Mouse (Mus musculus) forebrain, embryonic 11.5 days (tissue): Measurements from ENCODE around the gene Cep152. TPM values are rescaled to one million over a fixed set of nuclear protein-coding genes. Genes with fewer than 3 reads are reported as not detected.

ENCODE experiments used
- ATAC-seq: fragments of 200-750 bp; cut with Nextera tagmentation; replicated peaks from 2 replicates; pipeline ENCODE4 v1.8.0; 2017; ENCODE audit warnings: moderate TSS enrichment; ENCODE audit not compliant: low FRiP score
- DNase-seq: peaks from one replicate; pipeline ENCODE4 v3.0.0-alpha.2; 2017; ENCODE audit warnings: low spot score
- H3K27ac ChIP-seq: fragments of 300-500 bp; sonication (generic); 2 replicates; pipeline ENCODE4 v1.5.1; 2014; ENCODE audit warnings: low read depth, low read length
- H3K27me3 ChIP-seq: fragments of 300-500 bp; sonication (generic); 2 replicates; pipeline ENCODE4 v1.6.1; 2014; ENCODE audit warnings: mild to moderate bottlenecking, low read length, mixed read lengths; ENCODE audit not compliant: control insufficient read depth, insufficient read depth
- H3K36me3 ChIP-seq: fragments of 300-500 bp; sonication (generic); 2 replicates; pipeline ENCODE4 v1.6.1; 2014; ENCODE audit warnings: mild to moderate bottlenecking, low read length, moderate library complexity, mixed read lengths; ENCODE audit not compliant: control insufficient read depth, insufficient read depth
- H3K4me1 ChIP-seq: fragments of 300-500 bp; sonication (generic); replicated peaks from 2 replicates; pipeline ENCODE4 v1.6.1; 2014; ENCODE audit warnings: low read length, mixed read lengths; ENCODE audit not compliant: control insufficient read depth, insufficient read depth
- H3K4me2 ChIP-seq: fragments of 300-500 bp; sonication (generic); 2 replicates; pipeline ENCODE4 v1.6.1; 2014; ENCODE audit warnings: low read depth, mild to moderate bottlenecking, low read length, moderate library complexity, mixed read lengths; ENCODE audit not compliant: severe bottlenecking
- H3K4me3 ChIP-seq: fragments of 300-500 bp; sonication (generic); 2 replicates; pipeline ENCODE4 v1.5.1; 2014; ENCODE audit warnings: low read depth, low read length
- H3K9ac ChIP-seq: fragments of 300-500 bp; sonication (generic); 2 replicates; pipeline ENCODE4 v1.6.1; 2014; ENCODE audit warnings: low read length
- H3K9me3 ChIP-seq: fragments of 300-500 bp; sonication (generic); 2 replicates; pipeline ENCODE4 v1.6.1; 2016; ENCODE audit warnings: low read length, mixed read lengths; ENCODE audit not compliant: control insufficient read depth
- WGBS: fragments of 180-500 bp; shearing (Covaris S2); extraction: QIAGEN DNeasy Blood & Tissue Kit; methylation state at CpG from one replicate; pipeline ENCODE4 v1.1.7; 2014; 5-methylcytosine and 5-hydroxymethylcytosine counted together
- polyA plus RNA-seq: library from polyadenylated mRNA; unstranded; fragments of >200 nt; fragmentation: Nextera tagmentation; extraction: Ambion mirVana; gene quantifications from 2 replicates; pipeline ENCODE4 v1.2.1, GENCODE M21; 2014

Gene Cep152
- polyA plus RNA-seq, 1 experiment from 2014 or later: 13.1 TPM

GRCm38 (mm10) chr2:125558634-125559589, 66.0 kb downstream of the Cep152 start:
- WGBS: 72% methylated on average over 19 of the region's 19 CpGs
- no peaks in the 10 kb centered on the region; the same call in 1 of the 2 replicates for H3K36me3 ChIP-seq
- H3K27me3 ChIP-seq: no peaks in the 10 kb centered on the region
- H3K4me2 ChIP-seq: no peak overlapping the region
- H3K4me1 ChIP-seq: no peaks in the 10 kb centered on the region
- H3K9me3 ChIP-seq: no peaks in the 10 kb centered on the region
- DNase-seq (no peak), ATAC-seq (no peak)
- no peak overlapping the region for H3K27ac ChIP-seq
- H3K4me3 ChIP-seq: no peak overlapping the region
- no peak overlapping the region; the same call in 1 of the 2 replicates for H3K9ac ChIP-seq

GRCm38 (mm10) chr2:125555830-125556229, 69.1 kb downstream of the Cep152 start:
- no peak for DNase-seq
- Histone ChIP-seq H3K4me3 (no peak overlapping the region), H3K36me3 (no peaks in the 10 kb centered on the region), H3K4me2 (no peak overlapping the region), H3K27me3 (no peaks in the 10 kb centered on the region), H3K9me3 (no peaks in the 10 kb centered on the region), H3K27ac (no peak overlapping the region), H3K4me1 (no peaks in the 10 kb centered on the region), H3K9ac (no peak overlapping the region)
- WGBS: 77% methylated on average over 6 of the region's 6 CpGs
- ATAC-seq: no peak

- Histone ChIP-seq H3K4me1 (no peaks in the 10 kb centered on the region), H3K36me3 (no peaks in the 10 kb centered on the region), H3K27me3 (no peaks in the 10 kb centered on the region), H3K4me2 (no peak overlapping the region), H3K9me3 (no peaks in the 10 kb centered on the region), H3K27ac (no peak overlapping the region), H3K4me3 (no peak overlapping the region), H3K9ac (no peak overlapping the region)
- 68% methylated on average over 1 of the region's 1 CpGs for WGBS
- ATAC-seq (no peak), DNase-seq (no peak)
These were observed 75.9 kb downstream of the Cep152 start for GRCm38 (mm10) chr2:125548806-125549578.

- Histone ChIP-seq H3K4me3 (no peak overlapping the region), H3K4me1 (no peaks in the 10 kb centered on the region), H3K27ac (no peak overlapping the region), H3K4me2 (no peak overlapping the region), H3K36me3 (no peaks in the 10 kb centered on the region), H3K27me3 (no peaks in the 10 kb centered on the region), H3K9ac (no peak overlapping the region), H3K9me3 (no peaks in the 10 kb centered on the region)
- 89% methylated on average over 3 of the region's 3 CpGs for WGBS
- ATAC-seq: no peak
- no peak for DNase-seq
These were observed 79.9 kb downstream of the Cep152 start for GRCm38 (mm10) chr2:125544986-125545385.

- Histone ChIP-seq H3K27me3 (no peaks in the 10 kb centered on the region), H3K27ac (no peak overlapping the region), H3K4me1 (no peaks in the 10 kb centered on the region), H3K9me3 (no peaks in the 10 kb centered on the region), H3K4me3 (no peak overlapping the region), H3K36me3 (no peaks in the 10 kb centered on the region), H3K9ac (no peak overlapping the region), H3K4me2 (no peak overlapping the region)
- 76% methylated on average over 1 of the region's 1 CpGs for WGBS
- no peak for ATAC-seq
- no peak for DNase-seq
These were observed 81.3 kb downstream of the Cep152 start for GRCm38 (mm10) chr2:125543646-125544045.

GRCm38 (mm10) chr2:125541451-125541850, 83.5 kb downstream of the Cep152 start:
- Histone ChIP-seq H3K9ac (no peak overlapping the region), H3K9me3 (no peaks in the 10 kb centered on the region), H3K4me2 (no peak overlapping the region), H3K4me3 (no peak overlapping the region), H3K27me3 (no peaks in the 10 kb centered on the region), H3K27ac (no peak overlapping the region), H3K36me3 (no peaks in the 10 kb centered on the region), H3K4me1 (no peaks in the 10 kb centered on the region)
- DNase-seq: no peak
- no peak for ATAC-seq
- WGBS: 84% methylated on average over 7 of the region's 7 CpGs

- ATAC-seq: no peak
- no peak overlapping the region for H3K9ac ChIP-seq
- H3K27ac ChIP-seq: no peak overlapping the region
- DNase-seq: no peak
- no peaks in the 10 kb centered on the region for H3K9me3 ChIP-seq
- H3K27me3 ChIP-seq: no peaks in the 10 kb centered on the region
- H3K36me3 ChIP-seq: no peaks in the 10 kb centered on the region
- no peak overlapping the region for H3K4me3 ChIP-seq
- WGBS: 90% methylated on average over 7 of the region's 7 CpGs
- no peaks in the 10 kb centered on the region for H3K4me1 ChIP-seq
- H3K4me2 ChIP-seq: no peak overlapping the region
These were observed 84.3 kb downstream of the Cep152 start for GRCm38 (mm10) chr2:125540579-125540978.

- no peak overlapping the region for H3K4me3 ChIP-seq
- no peaks in the 10 kb centered on the region for H3K4me1 ChIP-seq
- no peaks in the 10 kb centered on the region for H3K27me3 ChIP-seq
- no peaks in the 10 kb centered on the region for H3K9me3 ChIP-seq
- no peak overlapping the region for H3K4me2 ChIP-seq
- ATAC-seq (no peak), DNase-seq (no peak)
- H3K27ac ChIP-seq: no peak overlapping the region
- no peak overlapping the region for H3K9ac ChIP-seq
- H3K36me3 ChIP-seq: no peaks in the 10 kb centered on the region
- WGBS: 86% methylated on average over 3 of the region's 3 CpGs
These were observed 85.3 kb downstream of the Cep152 start for GRCm38 (mm10) chr2:125539640-125540039.
